Mouse (Mus musculus) kidney, postnatal 25 days (tissue): ENCODE data around the gene Btnl4.
"Not testable (repeated sequence)": the region's sequence is repeated elsewhere in the genome, so short reads cannot be mapped to it uniquely, and the experiment has no call there.

ENCODE experiments used
- DNase-seq, 2 experiments: peaks; one replicate each; pipeline ENCODE4 v3.0.0; 2021; ENCODE audit warnings: mixed read lengths in 2 of 2

Gene Btnl4

DNA sequence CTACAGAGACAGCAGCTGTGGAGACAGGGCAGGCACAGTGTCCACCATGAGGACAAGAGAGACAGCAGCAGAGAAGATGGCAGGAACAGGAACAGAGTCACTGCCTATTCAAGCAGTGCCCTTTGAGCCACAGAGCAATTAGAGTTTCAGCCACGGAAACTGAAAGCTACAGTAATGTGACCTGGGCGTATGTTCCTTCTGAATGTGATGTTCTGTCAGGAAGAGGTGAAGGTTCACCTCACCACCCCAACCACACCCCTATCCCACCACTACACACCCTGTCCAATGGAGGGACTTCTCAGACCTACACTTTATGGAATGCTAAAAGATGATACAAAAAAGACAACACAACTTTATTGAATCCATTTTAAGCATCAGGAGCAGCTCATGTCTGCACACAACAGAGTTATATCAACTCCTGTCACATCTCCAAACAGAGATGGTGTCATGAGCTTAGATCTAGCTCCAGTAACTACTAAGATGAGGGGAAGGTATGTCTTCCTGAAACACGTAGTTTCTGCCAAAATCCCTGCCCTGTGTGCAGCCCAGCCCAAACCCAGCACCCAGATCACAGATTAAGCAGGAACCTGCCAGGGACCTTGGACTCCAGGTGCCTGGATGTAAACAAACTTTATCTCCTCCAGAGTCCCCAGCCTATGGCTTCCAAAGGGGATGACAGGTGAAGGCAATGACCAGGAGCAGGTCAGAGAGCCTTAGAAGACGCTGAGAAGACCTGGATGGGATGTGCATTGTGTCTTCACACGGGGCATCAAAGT lies at the start of gene Btnl4:
Gene Btnl4 (minus strand): TSS at position 81 of the 776 bp plus-strand sequence.
- not testable (repeated sequence) for DNase-seq

DNA sequence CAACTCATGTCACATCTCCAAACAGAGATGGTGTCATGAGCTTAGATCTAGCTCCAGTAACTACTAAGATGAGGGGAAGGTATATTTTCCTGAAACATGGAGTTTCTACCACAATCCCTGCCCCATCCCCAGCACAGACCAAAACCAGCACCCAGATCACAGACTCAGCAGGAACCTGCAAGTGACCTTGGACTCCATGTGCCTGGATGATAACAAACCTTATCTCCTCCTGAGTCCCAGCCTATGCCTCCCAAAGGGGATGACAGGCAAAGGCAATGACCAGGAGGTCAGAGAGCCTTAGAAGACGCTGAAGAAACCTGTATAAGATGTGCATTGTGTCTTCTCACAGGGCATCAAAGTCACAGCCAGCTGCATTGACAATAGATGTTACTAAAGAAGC lies 41.9 kb upstream of the Btnl4 start:
- no peak for DNase-seq

DNA sequence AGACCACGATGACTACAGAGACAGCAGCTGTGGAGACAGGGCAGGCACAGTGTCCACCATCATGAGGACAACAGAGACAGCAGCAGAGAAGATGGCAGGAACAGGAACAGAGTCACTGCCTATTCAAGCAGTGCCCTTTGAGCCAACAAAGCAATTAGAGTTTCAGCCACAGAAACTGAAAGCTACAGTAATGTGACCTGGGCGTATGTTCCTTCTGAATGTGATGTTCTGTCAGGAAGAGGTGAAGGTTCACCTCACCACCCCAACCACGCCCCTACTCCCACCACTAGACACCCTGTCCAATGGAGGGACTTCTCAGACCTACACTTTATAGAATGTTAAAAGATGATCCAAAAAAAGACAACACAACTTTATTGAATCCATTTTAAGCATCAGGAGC lies 41.5 kb upstream of the Btnl4 start:
- not testable (repeated sequence) for DNase-seq

DNA sequence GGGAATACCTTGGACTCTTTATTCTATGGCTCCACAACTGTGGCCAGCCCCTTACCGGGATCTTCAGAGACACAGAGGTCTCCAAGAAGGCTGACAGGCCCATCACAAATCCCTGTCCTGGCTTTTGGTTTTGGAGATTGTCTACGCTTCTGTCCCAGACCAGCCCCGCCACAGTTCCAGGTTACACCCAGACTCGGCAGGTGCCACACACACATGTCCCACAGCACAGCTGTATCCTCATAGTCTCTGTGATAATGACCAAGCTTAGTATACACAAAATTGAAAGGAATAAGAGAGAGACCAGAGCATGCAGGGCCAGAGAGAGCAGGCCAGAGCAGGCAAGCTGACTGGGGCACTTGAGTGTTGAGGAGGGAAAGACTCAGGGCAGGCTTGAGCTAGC lies 40.7 kb upstream of the Btnl4 start:
- no peak for DNase-seq

DNA sequence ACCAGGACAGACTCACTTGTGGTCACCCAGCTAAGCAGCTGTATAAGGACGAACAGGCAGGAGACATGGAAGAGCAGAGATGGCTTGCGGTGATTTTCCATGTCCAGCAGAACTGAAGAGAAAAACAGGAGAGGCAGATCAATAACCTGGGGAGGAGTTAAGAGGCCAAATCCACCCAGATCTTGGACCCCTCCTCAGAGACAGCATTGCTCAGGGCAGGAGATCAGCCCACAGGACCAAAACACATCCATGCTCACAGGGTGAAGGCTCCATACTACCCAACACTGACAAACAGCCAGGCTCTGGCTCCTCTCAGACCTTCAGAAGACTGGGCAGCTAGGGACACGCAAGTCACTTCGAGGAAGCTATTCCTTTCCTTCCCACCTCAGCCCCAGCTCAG lies 40.1 kb upstream of the Btnl4 start, which contains the start of gene Btnl6:
Gene Btnl6 (minus strand): TSS at position 101 of the 400 bp plus-strand sequence.
- DNase-seq, result no peak

DNA sequence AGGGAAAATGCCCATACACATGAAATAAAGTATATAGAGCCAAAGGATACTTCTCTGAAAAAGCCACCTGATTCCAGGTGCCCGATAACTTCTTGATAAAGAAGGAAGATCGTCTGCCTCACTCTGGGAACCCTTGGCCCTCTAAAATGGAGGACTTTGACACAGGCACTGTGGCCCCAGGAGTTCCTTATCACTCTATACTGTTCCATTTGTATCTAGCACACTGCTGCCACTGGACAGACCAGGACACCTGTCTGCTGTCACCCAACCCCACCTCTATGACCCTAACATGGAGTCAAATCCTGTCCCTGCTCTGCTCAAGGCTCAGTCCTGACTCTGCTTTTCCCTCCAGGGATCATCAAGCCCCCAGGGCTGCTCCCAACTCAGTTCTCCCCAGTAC lies 39.4 kb upstream of the Btnl4 start:
- no peak for DNase-seq

DNA sequence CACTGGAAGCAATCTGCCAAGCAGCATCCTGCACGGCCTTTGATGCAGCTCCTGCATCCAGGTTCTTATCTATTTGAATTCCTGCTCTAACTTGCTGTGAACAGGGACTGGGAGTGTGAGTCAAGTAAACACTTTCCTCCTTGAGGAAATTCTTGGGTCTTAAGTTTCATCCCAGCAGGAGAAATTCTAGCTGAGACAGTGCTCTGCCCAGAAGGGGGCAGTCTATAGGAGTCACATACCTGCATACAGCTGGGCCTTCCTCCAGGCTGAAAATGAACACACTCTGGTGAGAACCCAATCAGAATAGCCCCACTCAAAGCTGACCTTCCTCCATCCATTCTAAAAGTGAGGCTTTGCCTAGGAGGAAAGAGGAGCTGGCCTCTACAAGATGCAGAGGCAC lies 34.6 kb upstream of the Btnl4 start:
- DNase-seq, result not testable (repeated sequence)

DNA sequence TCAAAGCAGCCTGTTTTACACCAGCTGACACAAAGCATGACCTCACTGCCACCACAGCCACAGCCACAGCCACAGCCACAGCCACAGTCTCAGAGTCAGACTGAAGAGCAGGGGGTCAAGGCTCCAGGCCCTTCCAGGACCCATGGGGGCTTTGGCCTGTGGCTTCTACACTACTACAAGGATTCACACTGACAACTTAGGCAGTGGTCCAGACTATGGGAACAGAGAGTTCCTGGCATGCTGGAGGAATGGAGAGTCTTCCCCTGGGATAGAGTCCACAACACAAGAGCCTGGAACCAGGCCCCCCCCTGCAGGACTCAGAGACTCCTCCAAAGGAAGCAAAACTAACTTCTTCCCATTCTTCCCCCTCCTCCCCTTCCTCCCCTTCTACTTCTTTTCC lies 30.5 kb upstream of the Btnl4 start:
- DNase-seq, result no peak

DNA sequence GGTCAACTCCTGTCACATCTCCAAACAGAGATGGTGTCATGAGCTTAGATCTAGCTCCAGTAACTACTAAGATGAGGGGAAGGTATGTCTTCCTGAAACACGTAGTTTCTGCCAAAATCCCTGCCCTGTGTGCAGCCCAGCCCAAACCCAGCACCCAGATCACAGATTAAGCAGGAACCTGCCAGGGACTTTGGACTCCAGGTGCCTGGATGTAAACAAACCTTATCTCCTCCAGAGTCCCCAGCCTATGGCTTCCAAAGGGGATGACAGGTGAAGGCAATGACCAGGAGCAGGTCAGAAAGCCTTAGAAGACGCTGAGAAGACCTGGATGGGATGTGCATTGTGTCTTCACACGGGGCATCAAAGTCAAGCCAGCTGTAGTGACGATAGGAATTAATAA lies 20.6 kb upstream of the Btnl4 start:
- DNase-seq, result not testable (repeated sequence)

DNA sequence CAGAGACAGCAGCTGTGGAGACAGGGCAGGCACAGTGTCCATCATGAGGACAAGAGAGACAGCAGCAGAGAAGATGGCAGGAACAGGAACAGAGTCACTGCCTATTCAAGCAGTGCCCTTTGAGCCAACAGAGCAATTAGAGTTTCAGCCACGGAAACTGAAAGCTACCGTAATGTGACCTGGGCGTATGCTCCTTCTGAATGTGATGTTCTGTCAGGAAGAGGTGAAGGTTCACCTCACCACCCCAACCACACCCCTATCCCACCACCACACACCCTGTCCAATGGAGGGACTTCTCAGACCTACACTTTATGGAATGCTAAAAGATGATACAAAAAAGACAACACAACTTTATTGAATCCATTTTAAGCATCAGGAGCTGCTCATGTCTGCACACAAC lies 20.2 kb upstream of the Btnl4 start:
- DNase-seq, result not testable (repeated sequence)

DNA sequence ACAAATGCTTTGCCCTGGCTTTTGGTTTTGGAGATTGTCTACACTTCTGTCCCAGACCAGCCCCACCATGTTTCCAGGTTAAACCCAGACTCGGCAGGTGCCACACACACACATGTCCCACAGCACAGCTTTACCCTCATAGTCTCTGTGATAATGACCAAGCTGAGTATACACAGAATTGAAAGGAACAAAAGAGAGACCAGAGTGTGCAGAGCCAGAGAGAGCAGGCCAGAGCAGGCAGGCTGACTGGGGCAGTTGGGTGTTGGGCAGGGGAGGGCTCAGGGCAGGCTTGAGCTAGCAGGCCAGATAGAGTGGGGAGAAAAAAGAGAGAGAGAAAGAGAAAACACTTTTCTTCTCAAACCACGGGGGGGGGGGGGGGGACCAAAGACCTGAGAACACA lies 19.4 kb upstream of the Btnl4 start:
- no peak for DNase-seq

DNA sequence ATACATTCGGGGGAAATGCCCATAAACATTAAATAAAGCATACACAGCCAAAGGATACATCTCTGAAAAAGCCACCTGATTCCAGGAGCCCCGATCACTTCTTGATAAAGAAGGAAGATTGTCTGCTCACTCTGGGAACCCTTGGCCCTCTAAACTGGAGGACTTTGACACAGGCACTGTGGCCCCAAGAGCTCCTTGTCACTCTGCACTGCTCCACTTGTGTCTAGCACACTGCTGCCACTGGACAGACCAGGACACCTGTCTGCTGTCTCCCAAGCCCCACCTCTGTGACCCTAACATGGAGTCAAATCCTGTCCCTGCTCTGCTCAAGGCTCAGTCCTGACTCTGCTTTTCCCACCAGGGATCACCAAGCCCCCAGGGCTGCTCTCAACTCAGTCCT lies 18.0 kb upstream of the Btnl4 start:
- DNase-seq, result not testable (repeated sequence)

DNA sequence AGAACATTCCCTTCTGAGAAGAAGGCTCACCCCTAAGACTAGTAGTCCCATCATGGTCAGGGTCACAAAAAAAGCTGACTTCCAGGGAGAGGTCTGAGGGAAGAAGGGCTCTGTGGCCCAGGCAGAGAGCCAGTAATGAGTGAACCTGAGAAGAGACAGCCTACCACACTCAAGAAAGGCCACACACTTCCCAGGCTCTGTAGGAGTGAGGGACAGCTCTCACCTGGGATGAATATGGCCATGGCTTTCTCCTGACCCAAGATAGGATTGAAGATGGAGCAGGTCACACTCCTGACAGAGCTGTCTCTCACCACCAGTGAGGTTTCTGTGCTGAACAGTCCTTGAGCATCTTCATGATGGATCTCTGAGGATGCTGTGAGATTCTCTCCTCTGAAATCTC lies 15.7 kb upstream of the Btnl4 start:
- no peak for DNase-seq

DNA sequence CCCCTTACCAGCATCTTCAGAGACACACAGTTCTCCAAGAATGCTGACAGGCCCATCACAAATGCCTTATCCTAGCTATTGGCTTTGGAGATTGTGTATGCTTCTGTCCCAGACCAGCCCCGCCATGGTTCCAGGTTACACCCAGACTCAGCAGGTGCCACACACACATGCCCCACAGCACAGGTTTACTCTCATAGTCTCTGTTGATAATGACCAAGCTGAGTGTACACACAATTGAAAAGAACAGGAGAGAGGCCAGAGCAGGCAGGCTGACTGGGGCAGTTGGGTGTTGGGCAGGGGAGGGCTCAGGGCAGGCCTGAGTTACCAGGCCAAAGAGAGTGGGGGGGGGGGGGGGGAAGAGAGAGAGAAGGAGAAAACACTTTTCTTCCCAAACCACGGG lies 691 bp downstream of the Btnl4 start:
- no peak for DNase-seq

DNA sequence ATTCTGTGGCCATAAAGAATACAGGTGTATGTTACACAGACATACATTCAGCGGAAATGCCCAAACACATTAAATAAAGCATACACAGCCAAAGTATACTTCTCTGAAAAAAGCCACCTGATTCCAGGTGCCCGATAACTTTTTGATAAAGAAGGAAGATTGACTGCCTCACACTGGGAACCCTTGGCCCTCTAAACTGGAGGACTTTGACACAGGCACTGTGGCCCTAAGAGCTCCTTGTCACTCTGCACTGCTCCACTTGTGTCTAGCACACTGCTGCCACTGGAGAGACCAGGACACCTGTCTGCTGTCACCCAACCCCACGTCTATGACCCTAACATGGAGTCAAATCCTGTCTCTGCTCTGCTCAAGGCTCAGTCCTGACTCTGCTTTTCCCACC lies 2.1 kb downstream of the Btnl4 start:
- no peak for DNase-seq

DNA sequence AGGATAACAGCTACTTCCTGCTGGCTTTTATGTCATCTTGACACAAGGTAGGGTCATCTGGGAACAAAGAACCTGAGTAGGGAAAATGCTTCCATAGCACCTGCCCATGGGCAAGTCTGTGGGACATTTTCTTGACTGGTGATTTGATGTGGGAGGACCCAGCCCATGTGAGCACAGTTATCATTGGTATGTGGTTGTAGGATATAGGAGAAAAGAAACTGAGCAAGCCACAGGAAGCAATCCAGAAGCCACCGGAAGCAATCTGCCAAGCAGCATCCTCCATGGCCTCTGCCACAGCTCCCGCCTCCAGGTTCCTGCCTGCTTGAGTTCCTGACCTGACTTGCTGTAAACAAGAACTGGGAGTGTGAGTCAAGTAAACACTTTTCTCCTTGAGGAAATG lies 6.6 kb downstream of the Btnl4 start:
- no peak for DNase-seq

DNA sequence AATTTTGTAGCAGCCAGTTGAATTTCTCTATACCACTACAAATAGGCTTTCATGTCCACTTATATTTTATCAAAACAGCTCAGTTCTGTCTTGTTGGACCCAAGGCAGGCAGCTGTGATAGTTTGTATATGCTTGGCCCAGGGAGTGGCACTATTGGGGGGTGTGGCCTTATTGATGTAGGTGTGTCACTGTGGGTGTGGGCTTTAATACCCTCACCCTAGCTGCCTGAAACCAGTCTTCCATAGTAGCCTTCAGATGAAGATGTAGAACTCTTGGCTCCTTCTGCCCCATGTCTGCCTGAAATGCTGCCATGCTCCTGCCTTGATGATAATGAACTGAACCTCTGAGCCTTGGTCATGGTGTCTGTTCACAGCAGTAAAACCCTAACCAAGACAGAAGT lies 11.2 kb downstream of the Btnl4 start:
- DNase-seq, result not testable (repeated sequence)

DNA sequence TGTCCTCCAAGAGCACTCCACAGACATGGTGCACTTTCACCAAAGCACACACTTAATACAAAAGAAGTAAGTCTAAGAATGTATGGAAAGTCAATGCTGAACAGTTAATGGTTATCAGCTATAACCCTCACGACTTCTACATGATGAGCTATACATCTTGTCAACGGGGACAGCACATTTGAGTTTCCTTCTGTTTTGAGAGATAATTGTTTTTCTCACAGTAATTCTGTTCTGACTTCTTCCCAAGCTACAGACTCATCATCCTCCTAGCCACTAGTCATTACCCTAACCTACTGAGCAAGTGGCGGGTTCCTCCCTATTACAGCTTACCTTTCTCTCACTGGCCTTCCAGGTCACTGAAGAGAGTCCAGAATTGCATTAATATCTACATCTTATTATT lies 17.9 kb downstream of the Btnl4 start:
- no peak for DNase-seq

DNA sequence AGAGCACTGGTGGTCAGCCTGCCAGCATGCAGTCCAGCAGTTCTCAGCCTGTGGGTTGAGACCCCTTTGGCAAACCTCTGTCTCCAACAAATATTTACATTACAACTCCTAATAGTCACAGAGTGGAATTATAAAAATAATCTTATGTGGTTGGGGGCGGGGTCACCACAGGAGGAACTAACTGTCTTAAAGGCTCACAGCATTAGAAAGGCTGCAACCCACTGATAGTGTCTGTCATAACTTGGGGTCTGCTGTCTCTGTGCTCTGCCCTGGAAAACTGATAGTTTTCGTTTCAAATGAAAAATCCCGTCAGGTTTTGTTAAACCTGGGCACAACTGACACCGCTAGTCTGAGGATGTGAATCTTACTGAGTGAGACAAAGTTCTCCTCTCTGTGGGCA lies 19.4 kb downstream of the Btnl4 start:
- no peak for DNase-seq

DNA sequence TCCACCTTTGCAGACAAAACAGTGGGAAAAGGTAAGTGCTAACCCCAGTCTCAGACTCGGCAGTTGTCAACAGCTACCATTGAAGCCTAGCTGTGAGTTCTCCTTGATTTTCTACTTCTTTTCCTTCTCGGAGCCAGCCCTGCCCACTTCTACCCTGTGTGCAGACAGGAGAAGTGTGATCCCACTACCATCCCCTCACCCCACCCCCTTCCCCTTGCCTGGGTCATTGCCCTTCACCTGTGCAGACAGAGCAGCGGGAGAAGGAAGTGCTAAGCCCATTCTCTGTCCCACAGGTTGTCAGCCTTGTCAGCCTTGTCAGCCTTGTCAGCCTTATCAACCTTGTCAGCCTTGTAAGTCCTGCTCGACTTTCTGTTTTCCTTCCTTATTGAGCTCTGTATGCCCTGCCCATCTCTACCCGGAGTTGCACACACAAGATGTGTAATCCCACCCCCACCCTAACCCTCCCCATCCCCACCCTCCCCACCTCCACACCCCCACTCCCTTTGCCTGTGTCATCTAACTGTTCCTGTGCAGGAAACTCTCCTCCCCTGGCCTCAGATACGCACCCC lies 28.6 kb downstream of the Btnl4 start:
- DNase-seq, result no peak

DNA sequence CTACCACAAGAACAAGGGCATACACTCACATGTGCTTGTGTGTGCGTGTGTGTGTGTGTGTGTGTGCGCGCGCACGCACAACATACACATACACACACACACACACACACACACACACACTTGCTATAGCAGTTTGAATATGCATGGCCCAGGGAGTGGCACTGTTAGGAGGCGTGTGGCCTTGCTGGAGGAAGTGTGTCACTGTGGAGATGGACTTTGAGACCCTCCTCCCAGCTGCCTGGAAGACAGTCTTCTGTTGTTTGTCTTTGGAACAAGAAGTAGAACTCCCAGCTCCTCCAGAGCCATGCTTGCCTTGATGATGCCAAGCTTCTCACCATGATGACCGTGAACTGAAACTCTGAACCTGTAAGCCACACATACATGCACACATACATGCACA lies 35.1 kb downstream of the Btnl4 start:
- DNase-seq, result no peak

DNA sequence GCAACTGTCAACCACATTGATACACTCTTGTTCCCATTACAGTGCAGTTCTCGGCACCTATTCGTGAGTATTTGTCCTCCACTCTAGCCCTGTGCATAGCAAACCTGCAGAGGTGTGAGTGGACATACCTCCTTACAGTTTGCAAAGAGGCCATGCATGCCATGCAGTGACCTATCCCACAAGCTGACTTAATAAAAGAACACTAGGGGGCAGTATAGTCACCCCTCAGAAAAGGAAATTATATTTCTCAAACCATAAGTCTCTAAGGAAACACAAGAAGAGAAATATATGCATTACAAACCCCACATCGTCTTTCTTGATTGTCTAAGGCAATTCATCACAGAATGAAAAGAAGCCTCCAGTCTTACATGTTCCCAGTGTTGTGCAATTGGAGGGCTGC lies 37.3 kb downstream of the Btnl4 start:
- DNase-seq, result no peak

DNA sequence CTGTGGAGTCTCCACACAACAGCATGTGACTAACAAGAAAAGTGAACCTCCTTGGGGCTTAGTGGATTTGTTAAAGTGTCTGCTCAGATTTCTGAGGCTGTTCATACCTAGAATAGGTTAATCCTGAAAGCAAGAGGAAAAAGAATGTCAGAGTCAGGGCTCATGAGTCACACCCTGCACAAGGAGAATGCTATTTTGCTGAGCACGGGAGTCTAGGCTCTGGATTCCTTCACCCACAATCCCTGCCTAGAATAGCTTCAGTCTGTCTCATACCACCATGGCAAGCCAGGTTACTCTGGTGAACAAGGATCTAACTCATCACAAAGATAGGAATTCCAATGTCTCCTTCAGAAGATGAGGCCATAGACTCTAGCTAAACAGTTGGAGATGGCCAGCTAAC lies 38.5 kb downstream of the Btnl4 start:
- no peak for DNase-seq

DNA sequence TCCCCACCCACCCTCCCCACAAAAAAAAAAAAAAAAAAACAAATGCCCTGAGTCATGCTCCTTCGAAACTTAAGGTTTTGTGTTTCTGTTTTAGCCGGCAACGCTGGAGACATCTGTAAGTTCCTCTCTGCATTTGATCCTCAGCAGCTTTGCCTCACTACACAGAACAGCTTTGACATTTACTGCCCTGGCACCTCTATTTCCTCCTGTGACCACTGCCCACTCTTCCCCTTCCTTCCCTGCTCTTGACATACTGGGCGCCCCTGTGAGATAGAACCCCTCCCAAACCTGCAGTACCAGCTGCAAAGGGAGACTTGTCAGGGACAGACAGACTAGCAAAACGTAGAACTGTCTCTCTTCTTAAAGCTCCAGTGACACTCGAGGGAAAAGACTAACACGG lies 39.5 kb downstream of the Btnl4 start:
- DNase-seq, result no peak

DNA sequence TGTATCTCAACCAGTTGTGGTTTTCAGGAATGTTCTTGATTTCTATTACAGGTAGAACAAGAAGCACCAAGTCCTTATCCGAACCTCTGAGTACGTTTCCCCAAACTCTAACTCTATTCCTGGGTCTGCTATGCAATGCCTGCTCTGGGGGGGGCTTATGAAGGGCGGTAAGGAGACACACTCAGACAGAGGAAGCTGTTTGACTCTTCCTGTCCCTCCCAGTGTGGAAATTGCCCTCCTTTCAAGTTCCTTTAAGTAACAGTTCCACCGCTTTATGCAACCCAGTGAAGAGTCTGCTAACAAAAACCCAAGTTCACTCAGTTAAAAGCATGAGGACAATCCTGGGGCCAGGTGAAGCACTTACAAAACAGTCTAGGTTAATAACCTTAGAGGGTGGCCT lies 40.0 kb downstream of the Btnl4 start:
- DNase-seq, result no peak
